Mouse (Mus musculus): Measurements from ENCODE around the gene Sspn. TPM values are rescaled to one million over a fixed set of nuclear protein-coding genes. Genes with fewer than 3 reads are reported as not detected.

Sspn gene
- polyA plus RNA-seq, 1 experiment from 2014 or later: 20.9 TPM

GRCm38 (mm10) chr6:145961047-145961446 lies 29.6 kb downstream of the Sspn start:
- Histone ChIP-seq H3K9me3 (no peaks in the 10 kb centered on the region), H3K4me2 (no peak overlapping the region), H3K4me3 (no peak overlapping the region), H3K27ac (no peak overlapping the region), H3K9ac (no peak overlapping the region), H3K36me3 (no peaks in the 10 kb centered on the region), H3K4me1 (peaks cover 9% of the 10 kb centered on the region), H3K27me3 (no peaks in the 10 kb centered on the region)
- ATAC-seq (ENCODE audit: insufficient number of reproducible peaks, low FRiP score, low TSS enrichment, low read depth): no peak
- 36% methylated on average over 8 of the region's 8 CpGs for WGBS

- H3K4me1 ChIP-seq: peaks cover 17% of the 10 kb centered on the region
- no peak overlapping the region for H3K4me3 ChIP-seq
- H3K27me3 ChIP-seq: no peaks in the 10 kb centered on the region
- no peak overlapping the region for H3K9ac ChIP-seq
- H3K4me2 ChIP-seq: no peak overlapping the region
- WGBS: 77% methylated on average over 13 of the region's 13 CpGs
- H3K27ac ChIP-seq: no peak overlapping the region
- no peaks in the 10 kb centered on the region for H3K9me3 ChIP-seq
- no peak for ATAC-seq (ENCODE audit: insufficient number of reproducible peaks, low FRiP score, low TSS enrichment, low read depth)
- H3K36me3 ChIP-seq: no peaks in the 10 kb centered on the region
Measured at GRCm38 (mm10) chr6:145963966-145964365, 32.5 kb downstream of the Sspn start.

GRCm38 (mm10) chr6:145967693-145968092 lies 36.3 kb downstream of the Sspn start:
- 61% methylated on average over 8 of the region's 8 CpGs for WGBS
- Histone ChIP-seq H3K9ac (no peak overlapping the region), H3K9me3 (no peaks in the 10 kb centered on the region), H3K4me3 (no peak overlapping the region), H3K27me3 (no peaks in the 10 kb centered on the region), H3K36me3 (no peaks in the 10 kb centered on the region), H3K4me2 (no peak overlapping the region), H3K4me1 (peaks cover 16% of the 10 kb centered on the region), H3K27ac (peak overlapping the region; percentile 67)
- ATAC-seq (ENCODE audit: insufficient number of reproducible peaks, low FRiP score, low TSS enrichment, low read depth): 0 out of 2 replicates have a peak, but pooled peaks have one; percentile 56

- H3K27ac ChIP-seq: peak overlapping the region; percentile 67
- 48% methylated on average over 7 of the region's 7 CpGs for WGBS
- peak; percentile 31; the same call in 1 of the 2 replicates for ATAC-seq (ENCODE audit: insufficient number of reproducible peaks, low FRiP score, low TSS enrichment, low read depth)
Measured at GRCm38 (mm10) chr6:145968301-145968818, 36.9 kb downstream of the Sspn start.

GRCm38 (mm10) chr6:145968821-145969220 lies 37.4 kb downstream of the Sspn start:
- no peak for ATAC-seq (ENCODE audit: insufficient number of reproducible peaks, low FRiP score, low TSS enrichment, low read depth)
- Histone ChIP-seq H3K27me3 (no peaks in the 10 kb centered on the region), H3K9ac (no peak overlapping the region), H3K27ac (peak overlapping the region; percentile 67), H3K4me2 (no peak overlapping the region), H3K4me1 (peaks cover 16% of the 10 kb centered on the region), H3K4me3 (no peak overlapping the region), H3K36me3 (no peaks in the 10 kb centered on the region), H3K9me3 (no peaks in the 10 kb centered on the region)
- 67% methylated on average over 10 of the region's 10 CpGs for WGBS

More at GRCm38 (mm10) chr6:145968301-145968818, 36.9 kb downstream of the Sspn start:
- H3K9ac ChIP-seq: no peak overlapping the region
- no peaks in the 10 kb centered on the region for H3K36me3 ChIP-seq
- H3K4me1 ChIP-seq: peaks cover 16% of the 10 kb centered on the region
- no peaks in the 10 kb centered on the region for H3K27me3 ChIP-seq
- H3K4me3 ChIP-seq: no peak overlapping the region
- H3K9me3 ChIP-seq: no peaks in the 10 kb centered on the region
- no peak overlapping the region for H3K4me2 ChIP-seq

- 79% methylated on average over 5 of the region's 5 CpGs for WGBS
- peaks cover 16% of the 10 kb centered on the region for H3K4me1 ChIP-seq
- no peak overlapping the region for H3K4me3 ChIP-seq
- H3K27me3 ChIP-seq: no peaks in the 10 kb centered on the region
- no peak overlapping the region for H3K4me2 ChIP-seq
- no peak for ATAC-seq (ENCODE audit: insufficient number of reproducible peaks, low FRiP score, low TSS enrichment, low read depth)
- H3K9ac ChIP-seq: no peak overlapping the region
- no peaks in the 10 kb centered on the region for H3K36me3 ChIP-seq
- H3K27ac ChIP-seq: no peak overlapping the region
- no peaks in the 10 kb centered on the region for H3K9me3 ChIP-seq
Measured at GRCm38 (mm10) chr6:145969572-145969971, 38.1 kb downstream of the Sspn start.

GRCm38 (mm10) chr6:145972107-145972506 lies 40.7 kb downstream of the Sspn start:
- H3K27me3 ChIP-seq: no peaks in the 10 kb centered on the region
- H3K9ac ChIP-seq: no peak overlapping the region
- no peak overlapping the region for H3K4me2 ChIP-seq
- H3K9me3 ChIP-seq: no peaks in the 10 kb centered on the region
- no peaks in the 10 kb centered on the region for H3K36me3 ChIP-seq
- WGBS: 77% methylated on average over 4 of the region's 4 CpGs
- ATAC-seq (ENCODE audit: insufficient number of reproducible peaks, low FRiP score, low TSS enrichment, low read depth): no peak
- no peak overlapping the region for H3K4me3 ChIP-seq
- peaks cover 13% of the 10 kb centered on the region for H3K4me1 ChIP-seq
- no peak overlapping the region for H3K27ac ChIP-seq

GRCm38 (mm10) chr6:145972836-145973235 lies 41.4 kb downstream of the Sspn start:
- no peak overlapping the region for H3K4me3 ChIP-seq
- no peak overlapping the region for H3K27ac ChIP-seq
- no peak overlapping the region for H3K4me2 ChIP-seq
- no peak for ATAC-seq (ENCODE audit: insufficient number of reproducible peaks, low FRiP score, low TSS enrichment, low read depth)
- H3K27me3 ChIP-seq: no peaks in the 10 kb centered on the region
- no peak overlapping the region for H3K9ac ChIP-seq
- WGBS: 78% methylated on average over 6 of the region's 6 CpGs
- H3K4me1 ChIP-seq: peaks cover 9% of the 10 kb centered on the region
- no peaks in the 10 kb centered on the region for H3K36me3 ChIP-seq
- no peaks in the 10 kb centered on the region for H3K9me3 ChIP-seq

GRCm38 (mm10) chr6:145973356-145973755 lies 41.9 kb downstream of the Sspn start:
- ATAC-seq (ENCODE audit: insufficient number of reproducible peaks, low FRiP score, low TSS enrichment, low read depth): no peak

GRCm38 (mm10) chr6:145974766-145975165 lies 43.3 kb downstream of the Sspn start:
- no peak overlapping the region for H3K4me2 ChIP-seq
- WGBS: 82% methylated on average over 7 of the region's 7 CpGs
- no peak overlapping the region for H3K9ac ChIP-seq
- no peaks in the 10 kb centered on the region for H3K36me3 ChIP-seq
- no peaks in the 10 kb centered on the region for H3K4me1 ChIP-seq
- no peak for ATAC-seq (ENCODE audit: insufficient number of reproducible peaks, low FRiP score, low TSS enrichment, low read depth)
- H3K4me3 ChIP-seq: no peak overlapping the region
- H3K9me3 ChIP-seq: no peaks in the 10 kb centered on the region
- H3K27ac ChIP-seq: no peak overlapping the region
- H3K27me3 ChIP-seq: no peaks in the 10 kb centered on the region

More at GRCm38 (mm10) chr6:145973356-145973755, 41.9 kb downstream of the Sspn start:
- H3K27ac ChIP-seq: no peak overlapping the region
- H3K4me2 ChIP-seq: no peak overlapping the region
- peaks cover 5% of the 10 kb centered on the region for H3K4me1 ChIP-seq
- no peak overlapping the region for H3K9ac ChIP-seq
- no peaks in the 10 kb centered on the region for H3K36me3 ChIP-seq
- no peak overlapping the region for H3K4me3 ChIP-seq
- H3K27me3 ChIP-seq: no peaks in the 10 kb centered on the region
- no peaks in the 10 kb centered on the region for H3K9me3 ChIP-seq
- WGBS: 69% methylated on average over 5 of the region's 5 CpGs

GRCm38 (mm10) chr6:145977344-145977743 lies 45.9 kb downstream of the Sspn start:
- no peak for ATAC-seq (ENCODE audit: insufficient number of reproducible peaks, low FRiP score, low TSS enrichment, low read depth)
- Histone ChIP-seq H3K27me3 (no peaks in the 10 kb centered on the region), H3K27ac (no peak overlapping the region), H3K9ac (no peak overlapping the region), H3K36me3 (no peaks in the 10 kb centered on the region), H3K4me2 (no peak overlapping the region), H3K4me3 (no peak overlapping the region), H3K4me1 (no peaks in the 10 kb centered on the region), H3K9me3 (no peaks in the 10 kb centered on the region)
- WGBS: 83% methylated on average over 3 of the region's 3 CpGs

- Histone ChIP-seq H3K9ac (no peak overlapping the region), H3K36me3 (no peaks in the 10 kb centered on the region), H3K27ac (no peak overlapping the region), H3K4me1 (no peaks in the 10 kb centered on the region), H3K4me2 (no peak overlapping the region), H3K4me3 (no peak overlapping the region), H3K9me3 (no peaks in the 10 kb centered on the region), H3K27me3 (no peaks in the 10 kb centered on the region)
- 75% methylated on average over 8 of the region's 8 CpGs for WGBS
- ATAC-seq (ENCODE audit: insufficient number of reproducible peaks, low FRiP score, low TSS enrichment, low read depth): no peak
Measured at GRCm38 (mm10) chr6:145977771-145978450, 46.5 kb downstream of the Sspn start.
